Mouse (Mus musculus): ENCODE data around the gene Scn7a. TPM values are rescaled to one million over a fixed set of nuclear protein-coding genes. Genes with fewer than 3 reads are reported as not detected.

Scn7a gene
- polyA plus RNA-seq, 1 experiment: 0.02 TPM

DNA sequence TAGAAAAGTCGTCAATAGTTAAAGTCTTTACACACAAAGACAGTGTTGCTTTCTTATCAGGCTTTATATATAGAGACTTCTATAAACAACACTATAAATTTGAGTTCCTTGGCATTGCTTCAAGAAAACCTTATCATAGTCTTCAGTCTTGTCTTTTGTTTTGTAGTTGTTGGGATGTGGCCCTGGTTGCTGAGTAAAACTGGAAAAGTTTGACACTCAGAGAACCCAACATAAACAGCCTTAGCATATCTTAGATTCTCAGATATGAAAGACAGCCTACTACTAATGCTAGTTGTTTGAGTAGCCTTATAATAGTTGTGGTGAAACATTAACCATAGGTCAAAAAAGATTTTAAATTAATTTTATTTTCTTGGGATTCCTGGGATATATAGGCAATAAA, 6.9 kb upstream of the Scn7a start:
- no peaks in the 10 kb centered on the region for H3K36me3 ChIP-seq (ENCODE audit: control insufficient read depth, insufficient read depth)
- TF ChIP-seq CEBPB (IDR thresholded peaks at IDR 0.05; ENCODE audit: low read depth) (no peak), MYOG (IDR thresholded peaks at IDR 0.05; ENCODE audit: control insufficient read depth, extremely low read depth, insufficient read length) (no peak), MAX (IDR thresholded peaks at IDR 0.05) (no peak), FOSL1 (IDR thresholded peaks at IDR 0.05; ENCODE audit: insufficient read depth, low read length, poor library complexity, severe bottlenecking) (no peak), USF1 (IDR thresholded peaks at IDR 0.05; ENCODE audit: low read depth) (no peak), CTCF (IDR thresholded peaks at IDR 0.05; ENCODE audit: control insufficient read depth, insufficient read depth, insufficient read length) (no peak), MYOD1 (IDR thresholded peaks at IDR 0.05; ENCODE audit: control insufficient read depth, insufficient read length, low read depth) (no peak)
- H3K27me3 ChIP-seq (ENCODE audit: control insufficient read depth, insufficient read depth, insufficient read length): no peaks in the 10 kb centered on the region
- no peak overlapping the region for H3ac ChIP-seq (ENCODE audit: control insufficient read depth, insufficient read length, low read depth)
- H3K4me3 ChIP-seq (ENCODE audit: insufficient read depth, poor library complexity, severe bottlenecking): no peak overlapping the region
- H3K79me2 ChIP-seq (ENCODE audit: control insufficient read depth, insufficient read depth): no peaks in the 10 kb centered on the region
- no peaks in the 10 kb centered on the region for H3K79me3 ChIP-seq (ENCODE audit: low read depth)

DNA sequence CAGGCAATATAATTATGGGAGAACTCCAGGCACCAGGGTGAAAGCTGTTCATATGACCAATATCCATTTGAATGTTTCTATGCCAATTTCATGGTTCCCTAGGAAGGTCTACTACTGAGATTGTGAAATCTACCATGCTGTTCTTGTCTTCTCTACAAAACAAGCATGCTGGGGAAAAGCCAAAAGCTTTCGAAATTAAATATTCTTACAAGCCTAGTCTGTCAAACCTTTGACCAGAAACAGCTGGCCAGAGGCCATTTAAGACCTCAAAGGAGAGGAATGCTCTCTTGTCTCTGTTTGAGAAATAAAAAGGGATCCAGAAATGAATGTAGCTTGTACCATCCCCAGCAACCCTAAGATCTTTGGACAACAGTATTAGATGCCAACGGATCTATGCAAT, 3.8 kb downstream of the Scn7a start:
- Histone ChIP-seq H3K27me3 (ENCODE audit: control insufficient read depth, insufficient read depth, insufficient read length) (no peaks in the 10 kb centered on the region), H3ac (ENCODE audit: control insufficient read depth, insufficient read length, low read depth) (no peak overlapping the region), H3K4me3 (ENCODE audit: insufficient read depth, poor library complexity, severe bottlenecking) (no peak overlapping the region), H3K79me3 (ENCODE audit: low read depth) (no peaks in the 10 kb centered on the region), H3K36me3 (ENCODE audit: control insufficient read depth, insufficient read depth) (no peaks in the 10 kb centered on the region), H3K79me2 (ENCODE audit: control insufficient read depth, insufficient read depth) (no peaks in the 10 kb centered on the region)
- TF ChIP-seq FOSL1 (IDR thresholded peaks at IDR 0.05; ENCODE audit: insufficient read depth, low read length, poor library complexity, severe bottlenecking): no peak

DNA sequence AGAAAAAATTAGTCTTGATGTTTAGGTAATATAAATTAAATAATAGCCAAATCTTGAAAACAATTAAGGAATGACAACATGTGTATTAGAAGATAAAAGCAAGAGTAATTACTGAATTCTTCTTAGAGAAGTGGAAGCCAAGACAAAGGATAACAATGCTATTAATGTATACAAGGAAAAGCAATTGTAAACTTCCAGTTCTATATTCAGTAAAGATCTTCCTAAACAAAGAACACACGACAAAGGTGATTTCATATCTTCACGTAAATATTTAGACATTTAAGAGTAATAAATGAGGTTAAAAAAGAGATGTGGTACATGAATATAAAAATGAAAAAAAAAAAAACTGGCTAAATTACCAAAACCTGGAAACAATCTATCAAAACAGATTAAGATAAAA, 16.7 kb downstream of the Scn7a start:
- H3K36me3 ChIP-seq (ENCODE audit: control insufficient read depth, insufficient read depth): no peaks in the 10 kb centered on the region
- no peaks in the 10 kb centered on the region for H3K27me3 ChIP-seq (ENCODE audit: control insufficient read depth, insufficient read depth, insufficient read length)
- TF ChIP-seq FOSL1 (IDR thresholded peaks at IDR 0.05; ENCODE audit: insufficient read depth, low read length, poor library complexity, severe bottlenecking) (no peak), MYOG (IDR thresholded peaks at IDR 0.05; ENCODE audit: control insufficient read depth, extremely low read depth, insufficient read length) (no peak), MAX (IDR thresholded peaks at IDR 0.05) (no peak), MYOD1 (IDR thresholded peaks at IDR 0.05; ENCODE audit: control insufficient read depth, insufficient read length, low read depth) (no peak), USF1 (IDR thresholded peaks at IDR 0.05; ENCODE audit: low read depth) (no peak), CEBPB (IDR thresholded peaks at IDR 0.05; ENCODE audit: low read depth) (no peak), CTCF (IDR thresholded peaks at IDR 0.05; ENCODE audit: control insufficient read depth, insufficient read depth, insufficient read length) (no peak)
- H3K79me3 ChIP-seq (ENCODE audit: low read depth): no peaks in the 10 kb centered on the region
- no peak overlapping the region for H3K4me3 ChIP-seq (ENCODE audit: insufficient read depth, poor library complexity, severe bottlenecking)
- no peak overlapping the region for H3ac ChIP-seq (ENCODE audit: control insufficient read depth, insufficient read length, low read depth)
- H3K79me2 ChIP-seq (ENCODE audit: control insufficient read depth, insufficient read depth): no peaks in the 10 kb centered on the region

DNA sequence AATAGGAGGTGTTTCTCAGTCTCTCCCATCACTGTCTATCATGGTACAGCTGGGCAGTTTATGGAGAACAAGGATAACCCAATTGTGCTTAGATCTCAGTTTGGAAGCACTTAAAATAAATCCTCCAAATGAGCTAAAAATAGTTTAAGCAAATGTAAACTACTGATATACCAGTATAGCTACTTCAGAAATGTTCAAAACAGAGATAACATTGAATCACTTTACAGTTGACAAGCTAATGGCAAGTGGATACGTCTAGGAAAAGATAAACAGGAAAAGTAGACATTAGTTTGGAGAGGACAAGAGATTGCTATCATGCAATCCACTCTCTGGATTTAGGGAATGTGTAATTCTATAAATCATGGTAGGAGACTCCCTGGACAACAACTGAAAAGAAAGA, 19.5 kb downstream of the Scn7a start:
- H3K27me3 ChIP-seq (ENCODE audit: control insufficient read depth, insufficient read depth, insufficient read length): no peaks in the 10 kb centered on the region
- H3ac ChIP-seq (ENCODE audit: control insufficient read depth, insufficient read length, low read depth): no peak overlapping the region
- H3K79me3 ChIP-seq (ENCODE audit: low read depth): no peaks in the 10 kb centered on the region
- no peaks in the 10 kb centered on the region for H3K36me3 ChIP-seq (ENCODE audit: control insufficient read depth, insufficient read depth)
- no peaks in the 10 kb centered on the region for H3K79me2 ChIP-seq (ENCODE audit: control insufficient read depth, insufficient read depth)
- TF ChIP-seq MAX (IDR thresholded peaks at IDR 0.05): no peak
- H3K4me3 ChIP-seq (ENCODE audit: insufficient read depth, poor library complexity, severe bottlenecking): no peak overlapping the region

DNA sequence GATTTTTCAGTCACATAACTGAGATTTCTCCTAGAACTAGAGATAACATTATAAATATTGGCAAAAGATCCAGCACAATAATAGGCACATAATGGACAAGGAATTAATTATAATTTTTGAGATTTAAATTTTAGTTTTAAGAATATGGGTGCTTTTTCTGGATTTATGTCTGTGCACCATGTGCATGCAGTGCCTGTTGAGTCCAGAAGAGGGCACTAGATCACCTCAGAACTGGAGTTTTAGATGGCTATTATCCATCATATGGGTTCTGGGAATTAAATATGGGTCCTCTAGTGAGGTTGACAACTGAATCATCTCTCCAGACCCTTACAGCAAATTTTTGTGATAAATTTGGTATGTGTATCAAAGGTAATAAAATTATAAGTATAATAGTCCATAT, 21.8 kb downstream of the Scn7a start:
- TF ChIP-seq FOSL1 (IDR thresholded peaks at IDR 0.05; ENCODE audit: insufficient read depth, low read length, poor library complexity, severe bottlenecking) (no peak), MYOD1 (IDR thresholded peaks at IDR 0.05; ENCODE audit: control insufficient read depth, insufficient read length, low read depth) (no peak), MAX (IDR thresholded peaks at IDR 0.05) (no peak), CTCF (IDR thresholded peaks at IDR 0.05; ENCODE audit: control insufficient read depth, insufficient read depth, insufficient read length) (no peak), CEBPB (IDR thresholded peaks at IDR 0.05; ENCODE audit: low read depth) (no peak), USF1 (IDR thresholded peaks at IDR 0.05; ENCODE audit: low read depth) (no peak), MYOG (IDR thresholded peaks at IDR 0.05; ENCODE audit: control insufficient read depth, extremely low read depth, insufficient read length) (no peak)
- no peaks in the 10 kb centered on the region for H3K36me3 ChIP-seq (ENCODE audit: control insufficient read depth, insufficient read depth)
- H3K4me3 ChIP-seq (ENCODE audit: insufficient read depth, poor library complexity, severe bottlenecking): no peak overlapping the region
- H3K27me3 ChIP-seq (ENCODE audit: control insufficient read depth, insufficient read depth, insufficient read length): no peaks in the 10 kb centered on the region
- no peaks in the 10 kb centered on the region for H3K79me3 ChIP-seq (ENCODE audit: low read depth)
- H3ac ChIP-seq (ENCODE audit: control insufficient read depth, insufficient read length, low read depth): no peak overlapping the region
- no peaks in the 10 kb centered on the region for H3K79me2 ChIP-seq (ENCODE audit: control insufficient read depth, insufficient read depth)

DNA sequence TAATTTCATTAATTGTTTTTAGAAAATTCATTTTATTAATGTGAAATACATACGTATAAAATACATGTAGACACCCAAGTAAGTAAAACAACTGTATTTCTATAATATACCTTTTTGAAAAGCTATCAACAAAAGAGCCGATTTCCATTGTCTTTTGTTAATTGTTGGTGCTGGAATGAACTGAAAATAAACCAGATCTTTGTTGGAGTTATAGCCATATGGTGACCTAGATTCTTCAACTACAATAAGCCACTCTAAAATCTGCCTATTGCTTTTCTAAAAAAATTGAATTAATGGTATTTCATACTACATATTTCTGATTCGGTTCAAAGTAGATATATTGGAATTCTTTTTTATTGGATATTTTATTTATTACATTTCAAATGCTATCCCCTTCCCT, 56.7 kb downstream of the Scn7a start:
- H3K79me2 ChIP-seq (ENCODE audit: control insufficient read depth, insufficient read depth): no peaks in the 10 kb centered on the region
- no peaks in the 10 kb centered on the region for H3K79me3 ChIP-seq (ENCODE audit: low read depth)
- TF ChIP-seq MYOG (IDR thresholded peaks at IDR 0.05; ENCODE audit: control insufficient read depth, extremely low read depth, insufficient read length) (no peak), CEBPB (IDR thresholded peaks at IDR 0.05; ENCODE audit: low read depth) (no peak)

More for the DNA sequence above, 56.7 kb downstream of the Scn7a start:
- H3K4me3 ChIP-seq (ENCODE audit: insufficient read depth, poor library complexity, severe bottlenecking): no peak overlapping the region
- H3K27me3 ChIP-seq (ENCODE audit: control insufficient read depth, insufficient read depth, insufficient read length): no peaks in the 10 kb centered on the region
- H3ac ChIP-seq (ENCODE audit: control insufficient read depth, insufficient read length, low read depth): no peak overlapping the region
- H3K36me3 ChIP-seq (ENCODE audit: control insufficient read depth, insufficient read depth): no peaks in the 10 kb centered on the region

All from C2C12 (cell line).